Mouse (Mus musculus) liver, embryonic 14.5 days (tissue): ENCODE measurements around the gene Epha8.

Experiments
- CTCF ChIP-seq: IDR thresholded peaks from 2 replicates; pipeline ENCODE4 v1.5.1; 2016; ENCODE audit warnings: antibody characterized with exemption, low read depth, control low read depth
- EP300 ChIP-seq: IDR thresholded peaks from 2 replicates; pipeline ENCODE4 v1.6.1; 2016; ENCODE audit warnings: antibody characterized with exemption, low read depth

DNA sequence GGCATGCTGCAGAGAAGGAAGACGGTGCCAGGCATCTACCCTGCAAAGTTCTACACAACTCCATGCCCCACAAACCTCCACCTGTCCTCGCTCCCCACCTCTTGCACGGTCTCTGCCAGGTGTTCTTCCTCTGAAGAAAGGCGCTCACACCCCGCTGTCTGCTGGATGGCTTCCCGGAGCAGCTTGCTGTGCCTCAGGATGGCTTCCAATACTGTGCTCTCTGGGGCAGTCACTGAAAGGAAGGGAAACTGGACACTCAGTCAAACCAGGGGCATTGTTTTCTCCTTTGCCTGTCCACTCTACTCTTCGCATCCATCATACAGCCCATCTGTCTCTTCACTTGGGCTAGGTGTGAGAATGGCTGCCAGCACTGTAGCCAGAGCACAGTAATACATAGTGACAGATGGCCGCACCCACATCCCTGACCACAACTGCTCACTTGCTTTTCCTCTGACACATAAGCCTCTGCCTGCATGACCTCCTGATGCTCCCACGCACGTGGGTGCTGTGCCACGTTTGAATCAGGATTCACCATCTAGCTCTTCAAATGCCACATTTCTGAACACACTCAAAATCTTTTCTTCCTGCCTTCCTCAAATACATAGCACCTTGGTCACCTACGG is 41.2 kb upstream of the Epha8 start:
- no peak for TF ChIP-seq EP300
- no peak for TF ChIP-seq CTCF
